Mouse (Mus musculus): ENCODE data around the gene Timp1. TPM values are rescaled to one million over a fixed set of nuclear protein-coding genes. Genes with fewer than 3 reads are reported as not detected.

Gene Timp1
- polyA plus RNA-seq, 1 experiment from 2014 or later: 130 TPM

- ChIA-PET POLR2A (no interaction called here), CTCF (no interaction called here)
- in situ Hi-C loops (cut with MboI; ENCODE audit: low pct_unique_long_range_greater_than_20kb): no loop called here
- DNase-seq (ENCODE audit: low read depth, low spot score) (no peak), ATAC-seq (no peak)
- TF ChIP-seq CTCF (IDR thresholded peaks at IDR 0.05): no peak
- no peaks in the 10 kb centered on the region for H3K27me3 ChIP-seq
Observed at GRCm38 (mm10) chrX:20868091-20868490, 1.9 kb upstream of the Timp1 start.

DNA sequence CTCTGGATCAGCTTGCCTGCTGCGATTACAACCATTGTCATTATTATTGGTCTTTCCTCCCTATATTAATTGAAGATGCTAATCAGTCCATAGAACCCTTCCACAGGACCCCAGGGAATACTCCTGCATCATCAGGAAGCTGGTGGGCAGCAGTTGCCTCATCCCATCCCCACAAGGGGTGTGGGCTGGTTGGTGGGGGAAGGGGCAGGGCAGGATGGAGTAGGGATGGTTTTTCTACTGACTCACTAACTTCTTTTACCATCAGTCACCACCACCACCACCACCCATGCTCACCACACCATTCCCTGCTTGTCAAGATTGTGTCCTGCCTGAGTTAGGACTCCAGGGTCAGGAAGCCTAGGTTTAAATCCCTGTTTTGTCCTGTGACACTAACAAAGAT, 763 bp upstream of the Timp1 start:
- ATAC-seq (peak; percentile 24), DNase-seq (ENCODE audit: low read depth, low spot score) (no peak)
- TF ChIP-seq CTCF (IDR thresholded peaks at IDR 0.05): no peak
- CTCF ChIA-PET: interaction anchor here (1.7 kb wide), 1 partner anchor 73 kb away, joined by 5 read pairs; no protein-coding TSS in a partner anchor
- H3K27me3 ChIP-seq: peaks cover 5% of the 10 kb centered on the region
- in situ Hi-C loops (cut with MboI; ENCODE audit: low pct_unique_long_range_greater_than_20kb): no loop called here
- POLR2A ChIA-PET: no interaction called here

DNA sequence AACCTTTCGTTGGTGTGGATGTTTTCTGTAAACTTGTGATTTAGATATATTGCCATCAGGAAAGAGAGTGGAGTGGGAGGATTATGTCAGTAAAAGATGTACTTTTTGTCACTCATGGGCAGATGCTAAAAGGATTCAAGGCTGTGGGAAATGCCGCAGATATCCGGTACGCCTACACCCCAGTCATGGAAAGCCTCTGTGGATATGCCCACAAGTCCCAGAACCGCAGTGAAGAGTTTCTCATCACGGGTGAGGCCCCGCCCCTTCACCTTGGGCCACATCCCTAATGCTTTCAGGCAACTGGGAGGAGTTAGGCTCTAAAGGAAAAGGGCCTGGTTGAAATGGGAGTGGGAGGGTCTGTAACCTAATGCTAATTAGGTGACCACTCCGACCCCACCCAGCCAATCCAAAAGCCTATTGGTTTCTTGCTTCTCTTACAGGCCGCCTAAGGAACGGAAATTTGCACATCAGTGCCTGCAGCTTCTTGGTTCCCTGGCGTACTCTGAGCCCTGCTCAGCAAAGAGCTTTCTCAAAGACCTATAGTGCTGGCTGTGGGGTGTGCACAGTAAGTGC, 3.0 kb downstream of the Timp1 start:
- POLR2A ChIA-PET: no interaction called here
- ATAC-seq (no peak), DNase-seq (ENCODE audit: low read depth, low spot score) (no peak)
- CTCF ChIA-PET: no interaction called here
- H3K27me3 ChIP-seq: peaks cover 5% of the 10 kb centered on the region
- TF ChIP-seq CTCF (IDR thresholded peaks at IDR 0.05): no peak
- in situ Hi-C loops (cut with MboI; ENCODE audit: low pct_unique_long_range_greater_than_20kb): no loop called here

DNA sequence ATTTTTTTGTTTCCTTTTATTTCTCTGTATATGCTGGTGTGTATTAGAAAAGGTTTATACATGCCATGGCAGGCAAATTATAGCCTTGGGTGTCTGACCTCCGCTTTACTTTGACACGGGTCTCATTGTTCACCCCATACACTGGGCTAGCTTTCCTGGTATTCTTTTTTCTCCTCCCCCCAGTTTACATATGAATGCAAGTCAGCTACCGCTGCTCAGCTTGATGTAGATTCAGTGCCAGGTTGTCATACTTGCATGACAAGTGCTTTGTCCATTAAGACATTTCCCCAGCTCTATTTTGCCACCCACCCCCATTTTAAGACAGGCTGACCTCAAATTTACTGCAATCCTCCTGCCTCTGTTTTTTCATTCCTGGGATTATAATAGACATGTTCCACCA, 5.3 kb downstream of the Timp1 start:
- in situ Hi-C loops (cut with MboI; ENCODE audit: low pct_unique_long_range_greater_than_20kb): no loop called here
- ATAC-seq (no peak), DNase-seq (ENCODE audit: low read depth, low spot score) (no peak)
- no peak for TF ChIP-seq CTCF (IDR thresholded peaks at IDR 0.05)
- ChIA-PET POLR2A (no interaction called here), CTCF (no interaction called here)
- H3K27me3 ChIP-seq: peaks cover 5% of the 10 kb centered on the region

DNA sequence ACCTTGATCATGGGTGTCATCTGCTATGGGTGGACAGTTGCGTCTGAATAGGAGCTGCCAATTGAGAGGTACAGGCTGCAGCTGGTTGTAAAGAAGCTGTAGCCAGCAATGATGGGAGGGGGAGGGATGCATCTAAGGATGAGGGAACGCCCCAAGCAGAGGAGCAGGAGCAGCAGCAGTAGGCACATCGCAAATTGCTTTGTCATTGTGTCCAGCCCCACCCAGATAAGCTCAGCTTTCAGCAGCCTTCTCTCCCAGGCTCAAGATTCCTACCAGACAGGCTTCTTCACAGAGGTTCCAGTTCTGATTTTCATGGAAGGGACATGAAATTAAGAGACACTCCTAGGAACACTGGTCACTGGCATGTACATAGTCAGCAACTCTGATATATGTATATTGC, 40.1 kb downstream of the Timp1 start:
- DNase-seq (ENCODE audit: low read depth, low spot score) (no peak), ATAC-seq (no peak)
- peaks cover 4% of the 10 kb centered on the region for H3K27me3 ChIP-seq
- POLR2A ChIA-PET: no interaction called here
- CTCF ChIA-PET: no interaction called here
- TF ChIP-seq CTCF (IDR thresholded peaks at IDR 0.05): no peak
- in situ Hi-C loops (cut with MboI; ENCODE audit: low pct_unique_long_range_greater_than_20kb): no loop called here

DNA sequence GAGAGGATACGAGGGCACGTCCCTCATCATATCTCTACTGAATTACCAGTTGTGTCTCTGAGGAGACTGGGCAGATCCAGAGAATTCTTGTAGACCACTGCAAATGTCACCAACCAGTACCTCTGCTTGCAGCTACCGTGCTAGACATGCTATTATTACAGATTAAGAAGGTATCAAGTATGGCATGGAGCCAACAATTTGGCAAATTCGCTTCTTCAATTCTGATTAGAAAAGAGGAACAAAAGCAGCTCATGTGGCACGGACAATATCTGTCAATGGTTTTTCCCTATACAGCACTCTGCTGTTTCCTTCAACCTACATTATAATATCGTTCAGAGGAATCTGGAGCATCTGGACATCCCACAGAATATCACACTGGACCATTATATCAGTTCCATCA, 43.8 kb downstream of the Timp1 start:
- ATAC-seq (no peak), DNase-seq (ENCODE audit: low read depth, low spot score) (no peak)
- POLR2A ChIA-PET: no interaction called here

GRCm38 (mm10) chrX:20915075-20915474, 45.1 kb downstream of the Timp1 start:
- DNase-seq (ENCODE audit: low read depth, low spot score) (no peak), ATAC-seq (no peak)
- no peak for TF ChIP-seq CTCF (IDR thresholded peaks at IDR 0.05)
- ChIA-PET POLR2A (no interaction called here), CTCF (interaction anchor here (1.7 kb wide), 1 partner anchor 31 kb away, joined by 6 read pairs; no protein-coding TSS in a partner anchor)
- in situ Hi-C loops (cut with MboI; ENCODE audit: low pct_unique_long_range_greater_than_20kb): no loop called here
- no peaks in the 10 kb centered on the region for H3K27me3 ChIP-seq

More for the DNA sequence above, 43.8 kb downstream of the Timp1 start:
- CTCF ChIA-PET: interaction anchor here (1.7 kb wide), 1 partner anchor 32 kb away, joined by 6 read pairs; no protein-coding TSS in a partner anchor
- H3K27me3 ChIP-seq: peaks cover 4% of the 10 kb centered on the region
- in situ Hi-C loops (cut with MboI; ENCODE audit: low pct_unique_long_range_greater_than_20kb): no loop called here
- TF ChIP-seq CTCF (IDR thresholded peaks at IDR 0.05): no peak

- CTCF ChIA-PET: no interaction called here
Observed at GRCm38 (mm10) chrX:20920249-20920843, 50.4 kb downstream of the Timp1 start.

GRCm38 (mm10) chrX:20920844-20921364, 50.9 kb downstream of the Timp1 start, which contains the start of gene Syn1:
Gene Syn1 (minus strand): TSS chrX:20921004.
- H3K27me3 ChIP-seq: peaks cover 11% of the 10 kb centered on the region
- ATAC-seq: peak; percentile 79
- ChIA-PET POLR2A (no interaction called here), CTCF (no interaction called here)
- DNase-seq (ENCODE audit: low read depth, low spot score): peak; percentile 55
- in situ Hi-C loops (cut with MboI; ENCODE audit: low pct_unique_long_range_greater_than_20kb): no loop called here
- TF ChIP-seq CTCF (IDR thresholded peaks at IDR 0.05): no peak

More at GRCm38 (mm10) chrX:20920249-20920843, 50.4 kb downstream of the Timp1 start:
- H3K27me3 ChIP-seq: peaks cover 11% of the 10 kb centered on the region
- in situ Hi-C loops (cut with MboI; ENCODE audit: low pct_unique_long_range_greater_than_20kb): no loop called here
- no peak for TF ChIP-seq CTCF (IDR thresholded peaks at IDR 0.05)
- no peak for DNase-seq (ENCODE audit: low read depth, low spot score)
- peak; percentile 12 for ATAC-seq
- POLR2A ChIA-PET: no interaction called here

- in situ Hi-C loops (cut with MboI; ENCODE audit: low pct_unique_long_range_greater_than_20kb): no loop called here
- TF ChIP-seq CTCF (IDR thresholded peaks at IDR 0.05): no peak
- POLR2A ChIA-PET: no interaction called here
- no peak for DNase-seq (ENCODE audit: low read depth, low spot score)
- ATAC-seq: no peak
- H3K27me3 ChIP-seq: peaks cover 11% of the 10 kb centered on the region
- CTCF ChIA-PET: no interaction called here
Observed at GRCm38 (mm10) chrX:20921366-20921765, 51.4 kb downstream of the Timp1 start.

DNA sequence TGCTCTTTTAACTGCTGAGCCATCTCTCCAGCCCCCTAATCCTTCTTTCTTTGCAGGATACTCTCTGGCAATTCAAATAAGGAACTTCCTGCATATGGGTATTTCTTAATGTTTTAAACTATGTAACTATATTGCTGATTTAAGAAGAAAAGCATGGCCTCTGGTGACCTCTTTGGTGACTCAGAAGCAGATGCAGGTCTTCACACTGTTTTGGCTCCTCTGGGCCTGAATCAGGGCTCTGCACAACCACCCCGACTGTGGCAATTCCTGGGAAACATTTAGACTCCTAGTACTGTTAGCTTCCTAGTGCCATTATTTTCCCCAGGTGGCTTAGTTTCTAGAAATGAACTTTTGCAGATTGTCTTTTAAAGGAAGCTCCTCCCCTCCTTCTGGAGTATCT, 53.5 kb downstream of the Timp1 start:
- ATAC-seq (no peak), DNase-seq (ENCODE audit: low read depth, low spot score) (no peak)
- in situ Hi-C loops (cut with MboI; ENCODE audit: low pct_unique_long_range_greater_than_20kb): no loop called here
- H3K27me3 ChIP-seq: peaks cover 11% of the 10 kb centered on the region
- no peak for TF ChIP-seq CTCF (IDR thresholded peaks at IDR 0.05)
- POLR2A ChIA-PET: no interaction called here
- CTCF ChIA-PET: interaction anchor here (1.4 kb wide), 1 partner anchor 23 kb away, joined by 3 read pairs; no protein-coding TSS in a partner anchor

Other genes with a start within 250 kb of the Timp1 start
- 307 TPM for gene Uba1, start 211.8 kb upstream of the Timp1 start, polyA plus RNA-seq (2021)
- gene Cdk16, start 182.2 kb upstream of the Timp1 start, polyA plus RNA-seq (2021): 151 TPM
- gene Usp11, start 166.3 kb upstream of the Timp1 start, polyA plus RNA-seq (2021): 42.7 TPM
- 94.5 TPM for gene Araf, start 72.4 kb upstream of the Timp1 start, polyA plus RNA-seq (2021)
- gene Syn1, start 50.8 kb downstream of the Timp1 start, polyA plus RNA-seq (2021): 9.4 TPM
- gene Cfp, start 61.4 kb downstream of the Timp1 start, polyA plus RNA-seq (2021): 2.3 TPM
- gene Elk1, start 80.4 kb downstream of the Timp1 start, polyA plus RNA-seq (2021): 23.8 TPM
- 53.6 TPM for gene Uxt, start 91.9 kb downstream of the Timp1 start, polyA plus RNA-seq (2021)
- gene Zfp182, start 192.2 kb downstream of the Timp1 start, polyA plus RNA-seq (2021): 3.1 TPM
- not detected for gene Spaca5, start 198.2 kb downstream of the Timp1 start, polyA plus RNA-seq (2021)
- 1.4 TPM for gene Zfp300, start 219.4 kb downstream of the Timp1 start, polyA plus RNA-seq (2021)
- gene Ssxa1, start 245.7 kb downstream of the Timp1 start, polyA plus RNA-seq (2021): not detected

Data from Patski (cell line).